Mouse (Mus musculus): ENCODE measurements at regions not wholly inside any gene's neighbourhood (a gene's known extent, or its start where the extent isn't known, plus 50 kb on each side); places are given as distances from the start of the nearest gene placed in this dataset.

DNA sequence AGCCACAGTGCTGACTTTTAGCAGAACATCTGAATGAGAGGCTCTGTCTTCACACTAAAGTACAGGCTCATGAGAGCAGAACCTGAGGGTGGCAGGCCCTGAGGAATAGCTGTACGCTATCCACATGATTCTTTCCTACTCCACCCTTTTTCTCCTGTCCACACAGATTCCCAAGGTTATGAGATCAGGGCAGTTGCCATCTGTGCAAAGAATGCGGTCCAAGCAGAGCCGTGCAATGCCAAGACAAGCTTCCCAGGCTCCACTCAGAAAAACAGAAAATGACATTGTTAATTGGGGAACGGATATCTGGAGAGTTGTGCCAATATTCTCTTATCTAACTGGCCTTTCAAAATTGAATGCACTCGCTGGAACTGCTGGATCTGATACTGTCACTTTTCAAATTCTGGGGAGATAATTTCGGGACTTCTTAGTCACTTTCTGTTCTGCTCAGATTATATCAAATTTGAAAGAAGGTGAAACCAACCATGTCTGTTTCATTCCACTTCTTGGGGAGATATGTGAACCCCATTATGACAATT is 462.3 kb upstream of the Got2 start:
- TF ChIP-seq CTCF (conservative IDR thresholded peaks at IDR 0.05; ENCODE audit: insufficient read depth, insufficient read length, low read depth, low read length): no peak
- no peak for TF ChIP-seq POLR2A (IDR thresholded peaks at IDR 0.05; ENCODE audit: low read depth, low read length)

GRCm38 (mm10) chr8:96349503-96349902 is 461.2 kb upstream of the Got2 start:
- TF ChIP-seq CTCF (conservative IDR thresholded peaks at IDR 0.05; ENCODE audit: insufficient read depth, insufficient read length, low read depth, low read length) (no peak), POLR2A (IDR thresholded peaks at IDR 0.05; ENCODE audit: low read depth, low read length) (no peak)
- Histone ChIP-seq H3K27ac (ENCODE audit: insufficient read depth, low read depth, low read length) (no peak overlapping the region), H3K36me3 (ENCODE audit: control insufficient read depth, insufficient read depth, low read length) (no peaks in the 10 kb centered on the region), H3K4me3 (ENCODE audit: insufficient read depth, low read depth, low read length) (no peak overlapping the region), H3K27me3 (replicated peaks; ENCODE audit: control insufficient read depth, insufficient read depth, low read length) (no peaks in the 10 kb centered on the region), H3K4me1 (ENCODE audit: control insufficient read depth, insufficient read depth, low read length) (no peaks in the 10 kb centered on the region)
- 73% methylated on average over 6 of the region's 6 CpGs for WGBS
- no peak for DNase-seq

More for the DNA sequence above, 462.3 kb upstream of the Got2 start:
- H3K36me3 ChIP-seq (ENCODE audit: control insufficient read depth, insufficient read depth, low read length): no peaks in the 10 kb centered on the region
- no peaks in the 10 kb centered on the region for H3K4me1 ChIP-seq (ENCODE audit: control insufficient read depth, insufficient read depth, low read length)
- H3K4me3 ChIP-seq (ENCODE audit: insufficient read depth, low read depth, low read length): no peak overlapping the region
- WGBS: 70% methylated on average over 6 of the region's 6 CpGs
- H3K27ac ChIP-seq (ENCODE audit: insufficient read depth, low read depth, low read length): no peak overlapping the region
- no peaks in the 10 kb centered on the region for H3K27me3 ChIP-seq (replicated peaks; ENCODE audit: control insufficient read depth, insufficient read depth, low read length)
- no peak for DNase-seq

DNA sequence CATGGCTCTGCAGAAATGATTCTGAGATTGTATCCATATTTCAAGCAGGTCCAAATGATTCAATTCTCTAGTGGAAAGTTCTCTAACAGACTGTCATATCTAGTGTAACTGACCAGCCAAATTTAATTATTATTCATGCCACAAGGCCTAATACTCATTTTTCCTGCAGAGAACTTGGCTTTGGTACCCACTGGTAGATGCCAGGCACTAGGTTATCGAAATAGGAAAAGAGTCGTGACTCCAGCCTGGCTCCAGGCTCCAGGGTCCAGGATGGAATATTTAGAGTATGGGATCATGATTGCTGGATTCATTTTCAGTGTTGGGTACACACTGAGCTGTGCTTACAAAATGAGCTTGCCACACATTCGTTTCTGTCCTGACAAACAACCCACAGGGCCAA is 452.4 kb upstream of the Got2 start:
- no peaks in the 10 kb centered on the region for H3K36me3 ChIP-seq (ENCODE audit: control insufficient read depth, insufficient read depth, low read length)
- no peak overlapping the region for H3K27ac ChIP-seq (ENCODE audit: insufficient read depth, low read depth, low read length)
- H3K4me3 ChIP-seq (ENCODE audit: insufficient read depth, low read depth, low read length): no peak overlapping the region
- H3K27me3 ChIP-seq (replicated peaks; ENCODE audit: control insufficient read depth, insufficient read depth, low read length): no peaks in the 10 kb centered on the region
- 82% methylated on average over 3 of the region's 3 CpGs for WGBS
- no peak for DNase-seq
- TF ChIP-seq CTCF (conservative IDR thresholded peaks at IDR 0.05; ENCODE audit: insufficient read depth, insufficient read length, low read depth, low read length) (no peak), POLR2A (IDR thresholded peaks at IDR 0.05; ENCODE audit: low read depth, low read length) (no peak)
- H3K4me1 ChIP-seq (ENCODE audit: control insufficient read depth, insufficient read depth, low read length): no peaks in the 10 kb centered on the region

DNA sequence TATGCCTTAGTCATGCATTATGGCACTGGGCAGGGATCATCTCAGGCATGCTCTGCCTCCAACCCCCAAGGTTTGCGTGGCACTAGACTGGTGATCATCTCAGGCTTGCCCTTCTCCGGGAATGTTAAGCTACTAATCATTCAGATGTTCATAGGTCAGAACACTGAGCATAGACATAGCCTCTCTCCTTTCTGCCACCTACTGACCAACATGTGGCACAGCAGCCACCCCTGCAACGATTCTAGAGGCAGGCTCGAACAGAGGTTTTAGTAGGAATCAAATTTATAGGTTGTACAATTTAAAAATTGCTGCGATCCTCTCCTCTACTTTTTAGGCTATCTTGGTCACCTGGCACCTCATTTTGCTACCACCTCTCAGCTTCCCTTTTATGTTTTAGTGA is 430.0 kb upstream of the Got2 start:
- no peak for TF ChIP-seq POLR2A (IDR thresholded peaks at IDR 0.05; ENCODE audit: low read depth, low read length)
- TF ChIP-seq CTCF (conservative IDR thresholded peaks at IDR 0.05; ENCODE audit: insufficient read depth, insufficient read length, low read depth, low read length): peak; percentile 48
- Histone ChIP-seq H3K36me3 (ENCODE audit: control insufficient read depth, insufficient read depth, low read length) (no peaks in the 10 kb centered on the region), H3K4me1 (ENCODE audit: control insufficient read depth, insufficient read depth, low read length) (no peaks in the 10 kb centered on the region), H3K27ac (ENCODE audit: insufficient read depth, low read depth, low read length) (no peak overlapping the region), H3K4me3 (ENCODE audit: insufficient read depth, low read depth, low read length) (no peak overlapping the region), H3K27me3 (replicated peaks; ENCODE audit: control insufficient read depth, insufficient read depth, low read length) (no peaks in the 10 kb centered on the region)
- WGBS: 62% methylated on average over 5 of the region's 5 CpGs
- peak; percentile 3 for DNase-seq

DNA sequence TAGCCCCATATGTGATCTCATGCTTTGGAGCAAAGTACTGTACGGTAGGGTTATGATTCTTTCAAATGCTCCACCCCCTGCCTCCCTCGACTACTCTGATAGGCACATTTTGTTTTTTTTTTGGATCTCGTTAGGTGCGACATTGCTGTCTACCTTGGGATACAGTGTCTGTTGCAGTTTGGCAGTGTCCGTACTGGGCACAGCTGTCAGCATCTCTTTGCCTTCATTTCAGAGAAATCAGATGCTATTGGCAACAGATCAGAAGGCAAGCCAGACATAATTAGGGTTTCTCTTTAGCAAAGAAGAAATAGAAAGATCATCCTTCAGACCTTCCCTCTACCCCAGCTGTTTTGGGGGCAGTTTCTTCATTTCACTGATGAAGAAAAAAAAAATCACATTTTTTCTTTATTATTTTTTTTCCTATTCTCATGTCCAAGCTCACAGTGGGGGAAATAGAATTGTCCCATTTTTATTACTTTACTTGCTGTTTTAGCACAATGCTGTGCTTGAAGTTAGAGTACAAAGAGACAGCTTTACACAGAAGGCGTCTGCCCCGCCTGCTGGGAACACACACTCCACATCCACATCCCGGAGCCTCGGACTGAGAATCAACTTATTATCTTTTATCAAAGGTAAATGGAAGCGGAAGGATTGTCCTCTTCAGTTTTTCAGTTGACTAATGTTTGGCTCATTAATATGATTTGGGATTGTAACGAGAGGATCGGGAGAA is 420.8 kb upstream of the Got2 start:
- WGBS: 81% methylated on average over 12 of the region's 12 CpGs
- H3K4me3 ChIP-seq (ENCODE audit: insufficient read depth, low read depth, low read length): no peak overlapping the region
- no peaks in the 10 kb centered on the region; the same call in 1 of the 2 replicates for H3K27me3 ChIP-seq (replicated peaks; ENCODE audit: control insufficient read depth, insufficient read depth, low read length)
- no peaks in the 10 kb centered on the region for H3K36me3 ChIP-seq (ENCODE audit: control insufficient read depth, insufficient read depth, low read length)
- TF ChIP-seq CTCF (conservative IDR thresholded peaks at IDR 0.05; ENCODE audit: insufficient read depth, insufficient read length, low read depth, low read length) (no peak), POLR2A (IDR thresholded peaks at IDR 0.05; ENCODE audit: low read depth, low read length) (no peak)
- DNase-seq: no peak
- H3K27ac ChIP-seq (ENCODE audit: insufficient read depth, low read depth, low read length): no peak overlapping the region
- no peaks in the 10 kb centered on the region for H3K4me1 ChIP-seq (ENCODE audit: control insufficient read depth, insufficient read depth, low read length)

DNA sequence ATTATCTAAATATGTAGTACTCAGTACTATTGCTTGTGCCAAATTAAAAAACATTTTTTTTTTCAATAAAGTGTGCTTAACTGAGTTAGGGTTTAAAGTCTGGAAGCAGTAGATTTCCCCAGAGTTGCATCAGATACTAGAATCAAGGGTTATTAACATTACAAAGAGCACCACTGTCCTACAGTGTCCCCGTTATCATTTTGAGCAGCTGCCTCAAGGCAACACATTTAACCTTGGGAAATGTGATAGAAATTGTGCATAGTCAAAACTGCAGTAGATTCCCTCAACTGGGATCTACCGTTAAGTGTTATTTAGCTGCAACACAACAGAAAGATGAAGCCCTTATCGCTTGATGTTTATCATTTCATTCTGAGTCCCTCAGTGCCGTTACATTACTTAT is 408.3 kb upstream of the Got2 start:
- DNase-seq: no peak
- TF ChIP-seq POLR2A (IDR thresholded peaks at IDR 0.05; ENCODE audit: low read depth, low read length) (no peak), CTCF (conservative IDR thresholded peaks at IDR 0.05; ENCODE audit: insufficient read depth, insufficient read length, low read depth, low read length) (no peak)
- Histone ChIP-seq H3K4me3 (ENCODE audit: insufficient read depth, low read depth, low read length) (no peak overlapping the region), H3K36me3 (ENCODE audit: control insufficient read depth, insufficient read depth, low read length) (no peaks in the 10 kb centered on the region), H3K27ac (ENCODE audit: insufficient read depth, low read depth, low read length) (no peak overlapping the region), H3K27me3 (replicated peaks; ENCODE audit: control insufficient read depth, insufficient read depth, low read length) (no peaks in the 10 kb centered on the region), H3K4me1 (ENCODE audit: control insufficient read depth, insufficient read depth, low read length) (no peaks in the 10 kb centered on the region)
- WGBS: 84% methylated on average over 4 of the region's 4 CpGs

DNA sequence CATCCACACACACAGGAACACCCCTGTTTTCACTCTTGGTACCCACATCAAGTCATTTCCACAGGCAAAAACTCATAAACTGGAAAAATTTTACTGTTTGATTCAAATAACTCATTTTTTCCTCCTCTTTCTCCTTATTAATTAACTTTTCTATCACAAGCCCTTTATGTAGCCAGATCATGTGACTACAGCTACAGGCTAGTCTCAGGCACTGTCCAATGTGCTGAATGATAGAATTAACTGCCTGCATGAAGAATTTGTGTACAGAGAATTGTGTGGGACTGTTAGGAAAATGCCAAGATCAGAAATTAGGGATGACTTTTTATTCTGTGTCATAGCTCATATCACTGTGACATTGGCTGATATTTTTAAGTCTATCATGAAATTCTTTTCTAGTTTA is 402.4 kb upstream of the Got2 start:
- Histone ChIP-seq H3K27ac (ENCODE audit: insufficient read depth, low read depth, low read length) (no peak overlapping the region), H3K4me1 (ENCODE audit: control insufficient read depth, insufficient read depth, low read length) (no peaks in the 10 kb centered on the region), H3K27me3 (replicated peaks; ENCODE audit: control insufficient read depth, insufficient read depth, low read length) (no peaks in the 10 kb centered on the region), H3K36me3 (ENCODE audit: control insufficient read depth, insufficient read depth, low read length) (no peaks in the 10 kb centered on the region), H3K4me3 (ENCODE audit: insufficient read depth, low read depth, low read length) (no peak overlapping the region)
- DNase-seq: no peak
- TF ChIP-seq POLR2A (IDR thresholded peaks at IDR 0.05; ENCODE audit: low read depth, low read length) (no peak), CTCF (conservative IDR thresholded peaks at IDR 0.05; ENCODE audit: insufficient read depth, insufficient read length, low read depth, low read length) (no peak)

Data from kidney, adult 2 months (tissue).